Mouse (Mus musculus): Measurements from ENCODE around the gene Prkrip1. TPM values are rescaled to one million over a fixed set of nuclear protein-coding genes. Genes with fewer than 3 reads are reported as not detected.
"Not testable (repeated sequence)": the region's sequence is repeated elsewhere in the genome, so short reads cannot be mapped to it uniquely, and the experiment has no call there.

The Prkrip1 gene
- polyA plus RNA-seq, 1 experiment: 67.8 TPM

GRCm38 (mm10) chr5:136212716-136213115 is 14.0 kb upstream of the Prkrip1 start:
- peaks cover 12% of the 10 kb centered on the region for H3K9me3 ChIP-seq
- peaks cover 3% of the 10 kb centered on the region for H3K36me3 ChIP-seq (replicated peaks; ENCODE audit: low read length)
- no peak overlapping the region for H3K4me3 ChIP-seq (replicated peaks)
- TF ChIP-seq GATA1 (IDR thresholded peaks at IDR 0.05; ENCODE audit: borderline replicate concordance, low read length) (no peak), FLI1 (IDR thresholded peaks at IDR 0.05; ENCODE audit: low read length) (no peak)
- peaks cover 48% of the 10 kb centered on the region for H3K4me1 ChIP-seq
- H3K27me3 ChIP-seq (replicated peaks): peaks cover 11% of the 10 kb centered on the region

GRCm38 (mm10) chr5:136211341-136212102 is 12.8 kb upstream of the Prkrip1 start:
- H3K4me3 ChIP-seq (replicated peaks); H3K36me3 ChIP-seq (replicated peaks; ENCODE audit: low read length): not testable (repeated sequence)
- peaks cover 36% of the 10 kb centered on the region for H3K4me1 ChIP-seq
- peaks cover 11% of the 10 kb centered on the region for H3K27me3 ChIP-seq (replicated peaks)
- peaks cover 12% of the 10 kb centered on the region for H3K9me3 ChIP-seq

- Histone ChIP-seq H3K4me3 (replicated peaks) (no peak overlapping the region), H3K27me3 (replicated peaks) (peaks cover 11% of the 10 kb centered on the region), H3K36me3 (replicated peaks; ENCODE audit: low read length) (peaks cover 3% of the 10 kb centered on the region), H3K9me3 (peaks cover 5% of the 10 kb centered on the region), H3K4me1 (peaks cover 27% of the 10 kb centered on the region)
- no peak for TF ChIP-seq GATA1 (IDR thresholded peaks at IDR 0.05; ENCODE audit: borderline replicate concordance, low read length)
- no peak for TF ChIP-seq FLI1 (IDR thresholded peaks at IDR 0.05; ENCODE audit: low read length)
Measured at GRCm38 (mm10) chr5:136210549-136210948, 11.8 kb upstream of the Prkrip1 start.

GRCm38 (mm10) chr5:136201832-136202231 is 3.1 kb upstream of the Prkrip1 start:
- H3K27me3 ChIP-seq (replicated peaks): peaks cover 4% of the 10 kb centered on the region
- peaks cover 5% of the 10 kb centered on the region for H3K36me3 ChIP-seq (replicated peaks; ENCODE audit: low read length)
- TF ChIP-seq GATA1 (IDR thresholded peaks at IDR 0.05; ENCODE audit: borderline replicate concordance, low read length): no peak
- TF ChIP-seq FLI1 (IDR thresholded peaks at IDR 0.05; ENCODE audit: low read length): no peak
- no peaks in the 10 kb centered on the region for H3K9me3 ChIP-seq
- peaks cover 23% of the 10 kb centered on the region for H3K4me1 ChIP-seq
- no peak overlapping the region for H3K4me3 ChIP-seq (replicated peaks)

- no peaks in the 10 kb centered on the region for H3K9me3 ChIP-seq
- H3K36me3 ChIP-seq (replicated peaks; ENCODE audit: low read length): peaks cover 28% of the 10 kb centered on the region
- peaks cover 26% of the 10 kb centered on the region for H3K4me1 ChIP-seq
- H3K27me3 ChIP-seq (replicated peaks): peaks cover 4% of the 10 kb centered on the region
- TF ChIP-seq GATA1 (IDR thresholded peaks at IDR 0.05; ENCODE audit: borderline replicate concordance, low read length) (no peak), FLI1 (IDR thresholded peaks at IDR 0.05; ENCODE audit: low read length) (no peak)
- H3K4me3 ChIP-seq (replicated peaks): peak overlapping the region; percentile 99
Measured at GRCm38 (mm10) chr5:136199526-136199925, 763 bp upstream of the Prkrip1 start.

GRCm38 (mm10) chr5:136191870-136192269 is 6.9 kb downstream of the Prkrip1 start:
- Histone ChIP-seq H3K4me3 (replicated peaks) (no peak overlapping the region), H3K9me3 (no peaks in the 10 kb centered on the region), H3K36me3 (replicated peaks; ENCODE audit: low read length) (peaks cover 95% of the 10 kb centered on the region), H3K4me1 (peaks cover 6% of the 10 kb centered on the region), H3K27me3 (replicated peaks) (no peaks in the 10 kb centered on the region)
- TF ChIP-seq FLI1 (IDR thresholded peaks at IDR 0.05; ENCODE audit: low read length) (no peak), GATA1 (IDR thresholded peaks at IDR 0.05; ENCODE audit: borderline replicate concordance, low read length) (no peak)

- TF ChIP-seq GATA1 (IDR thresholded peaks at IDR 0.05; ENCODE audit: borderline replicate concordance, low read length) (no peak), FLI1 (IDR thresholded peaks at IDR 0.05; ENCODE audit: low read length) (no peak)
- Histone ChIP-seq H3K4me3 (replicated peaks) (no peak overlapping the region), H3K4me1 (peaks cover 33% of the 10 kb centered on the region), H3K36me3 (replicated peaks; ENCODE audit: low read length) (peaks cover 89% of the 10 kb centered on the region), H3K9me3 (no peaks in the 10 kb centered on the region), H3K27me3 (replicated peaks) (no peaks in the 10 kb centered on the region)
Measured at GRCm38 (mm10) chr5:136186723-136187122, 12.0 kb downstream of the Prkrip1 start.

GRCm38 (mm10) chr5:136183766-136184165 is 15.0 kb downstream of the Prkrip1 start:
- H3K36me3 ChIP-seq (replicated peaks; ENCODE audit: low read length): peaks cover 92% of the 10 kb centered on the region
- no peaks in the 10 kb centered on the region for H3K27me3 ChIP-seq (replicated peaks)
- no peak overlapping the region for H3K4me3 ChIP-seq (replicated peaks)
- TF ChIP-seq FLI1 (IDR thresholded peaks at IDR 0.05; ENCODE audit: low read length) (no peak), GATA1 (IDR thresholded peaks at IDR 0.05; ENCODE audit: borderline replicate concordance, low read length) (no peak)
- H3K9me3 ChIP-seq: no peaks in the 10 kb centered on the region
- peaks cover 41% of the 10 kb centered on the region for H3K4me1 ChIP-seq

GRCm38 (mm10) chr5:136182830-136183229 is 15.9 kb downstream of the Prkrip1 start:
- Histone ChIP-seq H3K4me3 (replicated peaks) (peak overlapping the region; percentile 15), H3K27me3 (replicated peaks) (no peaks in the 10 kb centered on the region), H3K4me1 (peaks cover 49% of the 10 kb centered on the region), H3K36me3 (replicated peaks; ENCODE audit: low read length) (peaks cover 92% of the 10 kb centered on the region), H3K9me3 (no peaks in the 10 kb centered on the region)
- no peak for TF ChIP-seq GATA1 (IDR thresholded peaks at IDR 0.05; ENCODE audit: borderline replicate concordance, low read length)
- no peak for TF ChIP-seq FLI1 (IDR thresholded peaks at IDR 0.05; ENCODE audit: low read length)

- Histone ChIP-seq H3K9me3 (no peaks in the 10 kb centered on the region), H3K4me1 (peaks cover 54% of the 10 kb centered on the region), H3K4me3 (replicated peaks) (no peak overlapping the region), H3K36me3 (replicated peaks; ENCODE audit: low read length) (peaks cover 95% of the 10 kb centered on the region), H3K27me3 (replicated peaks) (no peaks in the 10 kb centered on the region)
- no peak for TF ChIP-seq FLI1 (IDR thresholded peaks at IDR 0.05; ENCODE audit: low read length)
- TF ChIP-seq GATA1 (IDR thresholded peaks at IDR 0.05; ENCODE audit: borderline replicate concordance, low read length): no peak
Measured at GRCm38 (mm10) chr5:136182049-136182448, 16.7 kb downstream of the Prkrip1 start.

Measured in megakaryocyte, embryonic 14.5 days (primary cell).